Mouse (Mus musculus) monocyte, adult 5-6 weeks (primary cell): ENCODE data around the gene Tmem62. TPM values are rescaled to one million over a fixed set of nuclear protein-coding genes. Genes with fewer than 3 reads are reported as not detected.

Source experiments
- ATAC-seq: fragments of 153-309, 156-312 bp; replicated peaks from 2 replicates; pipeline ENCODE4 v1.8.0; 2017; ENCODE audit warnings: mild to moderate bottlenecking; ENCODE audit not compliant: low TSS enrichment, insufficient number of reproducible peaks, severe bottlenecking, poor library complexity, low FRiP score
- total RNA-seq: library from RNA; stranded (forward); fragments of 200-1000, 200-491, 200-594 nt; gene quantifications from 3 replicates; pipeline ENCODE4 v1.2.3, GENCODE M21; 2017

The Tmem62 gene
- total RNA-seq, 1 experiment from 2014 or later = 16.0 TPM

DNA sequence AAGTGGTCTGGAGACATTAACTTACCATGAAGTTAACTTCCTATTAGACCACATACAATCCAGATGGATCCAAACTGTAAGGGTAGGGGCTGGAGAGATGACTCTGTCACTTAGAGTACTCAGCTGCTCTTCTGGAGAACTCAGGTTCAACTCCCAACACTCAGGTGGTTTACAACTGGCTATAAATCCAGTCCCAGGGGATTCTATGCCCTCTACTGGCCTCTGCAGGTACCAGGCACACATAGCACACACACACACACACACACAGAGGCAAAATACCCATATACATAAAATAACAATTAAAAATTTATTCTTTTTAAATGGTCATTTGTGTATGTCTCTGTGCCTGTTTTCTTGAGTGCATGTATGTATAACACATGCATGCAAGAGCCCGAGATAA lies 62.6 kb downstream of the Tmem62 start:
- no peak for ATAC-seq

DNA sequence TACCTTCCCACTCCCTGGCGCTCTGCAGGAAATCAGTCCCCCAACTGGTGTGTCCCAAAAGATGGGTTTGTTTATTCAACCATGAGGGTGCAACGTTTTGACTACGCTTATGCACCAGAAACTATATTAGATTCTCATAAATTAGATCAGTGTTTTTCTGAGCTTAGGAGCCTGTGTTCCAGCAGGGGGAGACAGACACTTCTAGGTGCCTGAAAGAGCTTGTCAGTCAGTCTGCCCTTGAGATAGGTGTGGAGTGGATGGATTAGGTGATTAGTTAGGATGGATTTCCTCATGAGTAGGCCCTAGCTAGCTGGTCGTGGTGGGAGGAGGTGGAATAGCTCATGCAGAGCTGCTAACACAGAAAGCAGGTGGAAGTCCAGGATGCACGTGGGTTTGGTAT lies 64.3 kb downstream of the Tmem62 start:
- no peak for ATAC-seq

DNA sequence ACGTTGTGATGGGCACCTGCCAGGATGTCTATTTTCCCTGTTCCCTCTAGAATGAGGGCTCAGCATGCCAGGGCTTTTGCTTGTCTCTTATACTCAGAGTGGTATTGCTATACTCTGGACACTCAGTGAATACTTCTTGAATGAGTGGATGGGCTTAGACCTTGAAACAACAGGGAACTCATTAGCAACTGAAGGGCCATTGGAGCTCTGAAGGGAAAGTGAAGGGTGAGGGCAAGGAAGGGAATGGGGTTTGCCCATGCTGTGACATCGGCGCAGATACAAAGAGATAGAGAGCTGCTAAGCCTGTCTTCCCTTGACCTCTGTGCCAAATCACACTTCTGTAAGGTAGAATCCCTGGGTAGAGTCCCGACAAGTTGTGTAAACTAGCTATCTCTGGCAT lies 68.8 kb downstream of the Tmem62 start:
- ATAC-seq = no peak

DNA sequence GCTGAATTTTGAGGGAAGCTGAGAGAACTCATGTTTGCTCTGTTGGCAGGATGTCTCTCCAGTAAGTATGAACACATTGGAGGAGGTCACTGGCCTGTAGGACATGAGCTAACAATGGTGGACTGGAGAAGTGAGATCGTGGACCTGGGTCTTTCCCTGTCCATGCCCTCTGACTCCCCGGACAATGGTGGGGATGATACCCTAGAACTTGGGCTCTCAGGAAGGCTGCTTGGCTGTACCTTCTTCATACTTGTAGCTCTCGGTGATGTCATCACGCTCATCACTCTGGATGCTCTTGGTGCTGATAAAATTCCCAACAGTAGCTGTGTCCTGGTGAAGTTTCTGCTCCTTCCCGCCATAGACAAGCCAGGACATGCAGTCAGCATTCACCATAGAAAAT lies 75.4 kb downstream of the Tmem62 start:
- no peak for ATAC-seq

DNA sequence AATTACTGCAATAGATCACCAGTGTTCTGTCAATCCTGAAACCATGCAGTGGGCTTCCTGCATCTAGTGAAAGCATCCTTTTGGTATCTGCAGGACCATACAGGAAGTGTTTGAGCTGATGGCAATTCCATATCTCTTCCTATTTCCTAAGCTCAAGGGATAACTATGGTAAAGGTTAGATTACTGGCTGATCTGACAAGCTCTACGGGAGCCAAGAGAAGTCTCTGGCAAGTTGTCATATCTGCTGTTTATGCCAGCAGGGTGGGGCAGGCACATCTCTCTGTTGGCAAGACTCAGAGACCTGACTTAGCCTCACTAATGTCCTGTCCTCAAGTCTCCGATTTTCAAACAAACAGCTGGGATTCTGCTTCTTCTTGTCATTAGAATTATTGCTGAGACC lies 77.2 kb downstream of the Tmem62 start:
- ATAC-seq = no peak

DNA sequence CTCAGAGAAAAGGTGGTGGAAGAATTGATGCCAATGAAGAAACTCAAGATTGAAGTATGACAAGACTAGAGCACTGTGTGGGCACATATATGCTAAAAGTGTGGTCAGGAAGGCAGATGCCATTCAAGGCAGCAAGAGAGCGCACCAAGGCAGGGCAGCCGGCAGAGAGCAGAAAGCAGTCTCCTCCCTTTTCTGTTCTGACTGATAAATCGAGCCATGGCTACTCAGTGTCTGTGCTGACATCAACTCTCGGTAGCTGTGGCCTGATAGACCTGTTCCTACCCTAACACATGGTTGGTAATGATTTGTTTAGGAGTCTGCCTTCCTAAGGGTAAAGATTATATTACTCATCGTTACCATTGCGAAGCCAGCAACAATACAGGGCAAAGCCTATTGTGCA lies 79.1 kb downstream of the Tmem62 start:
- no peak for ATAC-seq

Other genes with a start within 250 kb of the Tmem62 start
- 10.2 to 23.4 TPM (median 12.2 TPM) in 3 replicates for gene Cdan1, start 126.9 kb upstream of the Tmem62 start, total RNA-seq
- 2.9 to 5.5 TPM (median 3.6 TPM) in 3 replicates for gene Ttbk2, start 126.4 kb upstream of the Tmem62 start, total RNA-seq
- 32.3 to 53.2 TPM (median 47.1 TPM) in 3 replicates for gene Ubr1, start 6.3 kb upstream of the Tmem62 start, total RNA-seq
- gene Ccndbp1, start 31.4 kb downstream of the Tmem62 start, total RNA-seq = 110 to 130 TPM (median 125 TPM) in 3 replicates
- 0.87 to 2.1 TPM (median 2.0 TPM) in 3 replicates for gene Epb42, start 60.1 kb downstream of the Tmem62 start, total RNA-seq
- not detected in 3 replicates for gene Tgm5, start 108.8 kb downstream of the Tmem62 start, total RNA-seq
- gene Tgm7, start 132.8 kb downstream of the Tmem62 start, total RNA-seq = not detected in 3 replicates
- 6.5 to 11.1 TPM (median 8.5 TPM) in 3 replicates for gene Adal, start 163.4 kb downstream of the Tmem62 start, total RNA-seq
- gene Lcmt2, start 163.6 kb downstream of the Tmem62 start, total RNA-seq = 5.1 to 10.4 TPM (median 6.0 TPM) in 3 replicates
- 40.1 to 81.9 TPM (median 46.5 TPM) in 3 replicates for gene Tubgcp4, start 193.6 kb downstream of the Tmem62 start, total RNA-seq
- 25.3 to 41.6 TPM (median 34.1 TPM) in 3 replicates for gene Zscan29, start 194.1 kb downstream of the Tmem62 start, total RNA-seq